Mouse (Mus musculus) T-helper 17 cell (primary cell): ENCODE measurements around the gene Olfr1321.

Source experiments
- in situ Hi-C, 2 experiments: fragments of 300-600 bp; cut with MboI, MseI; formaldehyde crosslinking; loops; 1 replicate in 1 of 2; 2 replicates in 1 of 2; pipeline ENCODE4 v1.15.1; 2025; ENCODE audit warnings: high pct_unique_total_duplicates in 2 of 2

Gene Olfr1321

GRCm38 (mm10) chrX:49734959-49735358 is at the start of gene Olfr1321:
Olfr1321 (minus strand) TSS chrX:49735059.
- in situ Hi-C loops, result no loop called here

GRCm38 (mm10) chrX:49770828-49771227 is 36.0 kb upstream of the Olfr1321 start:
- in situ Hi-C loops, result no loop called here

DNA sequence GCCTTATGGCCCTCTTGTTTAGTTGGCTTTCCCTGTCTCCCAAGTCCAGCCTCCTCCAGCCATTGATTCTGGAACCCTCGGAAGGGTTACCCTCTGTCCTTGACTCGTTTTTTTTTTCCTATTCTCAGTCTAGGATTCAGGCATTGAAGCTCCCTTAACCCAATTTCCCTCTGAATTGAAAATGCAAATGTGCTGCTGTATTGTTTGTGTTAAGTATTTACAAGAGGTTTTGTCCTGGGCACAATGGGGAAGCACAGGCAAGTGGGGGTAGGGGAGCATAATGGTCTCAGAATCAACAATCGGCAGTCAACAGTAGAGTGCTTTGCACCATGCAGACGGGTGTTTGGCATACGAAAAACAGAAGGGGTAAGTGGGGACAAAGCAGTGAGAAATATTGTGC is 10.3 kb upstream of the Olfr1321 start:
- in situ Hi-C loops, result no loop called here
